Mouse (Mus musculus) limb, embryonic 15.5 days (tissue): ENCODE results near the gene Shc2. TPM values are rescaled to one million over a fixed set of nuclear protein-coding genes. Genes with fewer than 3 reads are reported as not detected.

Source experiments
- ATAC-seq: fragments of 200-750 bp; cut with Nextera tagmentation; 2 replicates; pipeline ENCODE4 v1.8.0; 2017; ENCODE audit warnings: low read depth, moderate TSS enrichment; ENCODE audit not compliant: insufficient number of reproducible peaks, low FRiP score, low TSS enrichment
- H3K27ac ChIP-seq: fragments of 300-500 bp; sonication (generic); 2 replicates; pipeline ENCODE4 v1.5.1; 2015; ENCODE audit warnings: moderate library complexity, mild to moderate bottlenecking, inconsistent platforms
- H3K27me3 ChIP-seq: fragments of 300-500 bp; sonication (generic); 2 replicates; pipeline ENCODE4 v1.6.1; 2015; ENCODE audit warnings: inconsistent platforms
- H3K36me3 ChIP-seq: fragments of 300-500 bp; sonication (generic); 2 replicates; pipeline ENCODE4 v1.6.1; 2015; ENCODE audit warnings: inconsistent platforms
- H3K4me1 ChIP-seq: fragments of 300-500 bp; sonication (generic); 2 replicates; pipeline ENCODE4 v1.6.1; 2015; ENCODE audit warnings: inconsistent platforms
- H3K4me2 ChIP-seq: fragments of 300-500 bp; sonication (generic); 2 replicates; pipeline ENCODE4 v1.6.1; 2015; ENCODE audit warnings: mild to moderate bottlenecking, inconsistent platforms
- H3K4me3 ChIP-seq: fragments of 300-500 bp; sonication (generic); 2 replicates; pipeline ENCODE4 v1.5.1; 2015; ENCODE audit warnings: mild to moderate bottlenecking, inconsistent platforms
- H3K9ac ChIP-seq: fragments of 300-500 bp; sonication (generic); 2 replicates; pipeline ENCODE4 v1.6.1; 2015; ENCODE audit warnings: inconsistent platforms
- H3K9me3 ChIP-seq: fragments of 300-500 bp; sonication (generic); 2 replicates; pipeline ENCODE4 v1.6.1; 2016; ENCODE audit warnings: inconsistent platforms
- WGBS: fragments of 180-500 bp; shearing (Covaris S2); methylation state at CpG from one replicate; pipeline ENCODE4 v1.1.7; 2015; 5-methylcytosine and 5-hydroxymethylcytosine counted together
- polyA plus RNA-seq: library from polyadenylated mRNA; unstranded; fragments of >200 nt; fragmentation: Nextera tagmentation; extraction: Ambion mirVana; gene quantifications from 2 replicates; pipeline ENCODE4 v1.2.1, GENCODE M21; 2015

Shc2 gene
- polyA plus RNA-seq, 1 experiment from 2014 or later, result 10.1 TPM

GRCm38 (mm10) chr10:79633006-79633777 is 4.5 kb downstream of the Shc2 start:
- Histone ChIP-seq H3K4me3 (no peak overlapping the region), H3K4me2 (no peak overlapping the region), H3K36me3 (no peaks in the 10 kb centered on the region), H3K9ac (no peak overlapping the region), H3K4me1 (peaks cover 16% of the 10 kb centered on the region), H3K9me3 (no peaks in the 10 kb centered on the region), H3K27me3 (peaks cover 14% of the 10 kb centered on the region), H3K27ac (no peak overlapping the region)
- WGBS, result 76% methylated on average over 17 of the region's 17 CpGs
- ATAC-seq, result no peak

- Histone ChIP-seq H3K9ac (no peak overlapping the region), H3K27me3 (0 out of 2 replicates have a peak, but pooled peaks cover 2% of the 10 kb centered on the region), H3K36me3 (no peaks in the 10 kb centered on the region), H3K4me2 (no peak overlapping the region), H3K27ac (no peak overlapping the region), H3K9me3 (no peaks in the 10 kb centered on the region), H3K4me1 (no peaks in the 10 kb centered on the region), H3K4me3 (no peak overlapping the region)
- WGBS, result 89% methylated on average over 4 of the region's 4 CpGs
- ATAC-seq, result no peak
Observed at GRCm38 (mm10) chr10:79631432-79631831, 6.3 kb downstream of the Shc2 start.

- Histone ChIP-seq H3K27me3 (no peaks in the 10 kb centered on the region), H3K9me3 (no peaks in the 10 kb centered on the region), H3K4me1 (no peaks in the 10 kb centered on the region), H3K9ac (no peak overlapping the region), H3K4me3 (no peak overlapping the region), H3K27ac (no peak overlapping the region), H3K4me2 (no peak overlapping the region), H3K36me3 (no peaks in the 10 kb centered on the region)
- 83% methylated on average over 5 of the region's 5 CpGs for WGBS
- ATAC-seq, result no peak
Observed at GRCm38 (mm10) chr10:79628377-79628776, 9.3 kb downstream of the Shc2 start.

- no peaks in the 10 kb centered on the region for H3K27me3 ChIP-seq
- no peaks in the 10 kb centered on the region for H3K9me3 ChIP-seq
- no peaks in the 10 kb centered on the region for H3K36me3 ChIP-seq
- no peak overlapping the region for H3K9ac ChIP-seq
- no peaks in the 10 kb centered on the region for H3K4me1 ChIP-seq
- no peak overlapping the region for H3K27ac ChIP-seq
- H3K4me2 ChIP-seq, result no peak overlapping the region
- WGBS, result 82% methylated on average over 10 of the region's 10 CpGs
- ATAC-seq, result no peak
- H3K4me3 ChIP-seq, result no peak overlapping the region
Observed at GRCm38 (mm10) chr10:79626156-79626555, 11.6 kb downstream of the Shc2 start.

- 81% methylated on average over 9 of the region's 9 CpGs for WGBS
- no peaks in the 10 kb centered on the region for H3K27me3 ChIP-seq
- H3K9me3 ChIP-seq, result no peaks in the 10 kb centered on the region
- no peak for ATAC-seq
- no peak overlapping the region for H3K9ac ChIP-seq
- H3K4me3 ChIP-seq, result no peak overlapping the region
- no peaks in the 10 kb centered on the region for H3K4me1 ChIP-seq
- no peak overlapping the region for H3K4me2 ChIP-seq
- no peak overlapping the region for H3K27ac ChIP-seq
- no peaks in the 10 kb centered on the region for H3K36me3 ChIP-seq
Observed at GRCm38 (mm10) chr10:79625398-79625797, 12.3 kb downstream of the Shc2 start.

- H3K9ac ChIP-seq, result no peak overlapping the region
- WGBS, result 79% methylated on average over 12 of the region's 12 CpGs
- ATAC-seq, result no peak
- no peak overlapping the region for H3K27ac ChIP-seq
- H3K27me3 ChIP-seq, result no peaks in the 10 kb centered on the region
- no peak overlapping the region for H3K4me2 ChIP-seq
- no peak overlapping the region for H3K4me3 ChIP-seq
- no peaks in the 10 kb centered on the region for H3K9me3 ChIP-seq
- H3K4me1 ChIP-seq, result no peaks in the 10 kb centered on the region
- H3K36me3 ChIP-seq, result no peaks in the 10 kb centered on the region
Observed at GRCm38 (mm10) chr10:79623950-79624349, 13.8 kb downstream of the Shc2 start.

GRCm38 (mm10) chr10:79616376-79616775 is 21.3 kb downstream of the Shc2 start:
- Histone ChIP-seq H3K4me2 (no peak overlapping the region), H3K27me3 (peaks cover 31% of the 10 kb centered on the region), H3K4me3 (no peak overlapping the region), H3K36me3 (no peaks in the 10 kb centered on the region), H3K4me1 (peaks cover 28% of the 10 kb centered on the region), H3K27ac (no peak overlapping the region), H3K9ac (no peak overlapping the region), H3K9me3 (no peaks in the 10 kb centered on the region)
- whole genome bisulfite sequencing, result 90% methylated on average over 5 of the region's 5 CpGs
- no peak for ATAC-seq

- H3K36me3 ChIP-seq, result no peaks in the 10 kb centered on the region
- no peak overlapping the region for H3K4me2 ChIP-seq
- peaks cover 36% of the 10 kb centered on the region for H3K27me3 ChIP-seq
- peaks cover 28% of the 10 kb centered on the region for H3K4me1 ChIP-seq
- no peak overlapping the region for H3K9ac ChIP-seq
- no peak overlapping the region for H3K27ac ChIP-seq
- ATAC-seq, result no peak
- WGBS, result 13% methylated on average over 8 of the region's 8 CpGs
- no peak overlapping the region for H3K4me3 ChIP-seq
- H3K9me3 ChIP-seq, result no peaks in the 10 kb centered on the region
Observed at GRCm38 (mm10) chr10:79615860-79616259, 21.9 kb downstream of the Shc2 start.

- no peaks in the 10 kb centered on the region for H3K36me3 ChIP-seq
- H3K4me1 ChIP-seq, result peaks cover 28% of the 10 kb centered on the region
- no peaks in the 10 kb centered on the region for H3K9me3 ChIP-seq
- no peak overlapping the region for H3K9ac ChIP-seq
- H3K4me2 ChIP-seq, result peak overlapping the region; percentile 95
- no peak overlapping the region for H3K27ac ChIP-seq
- H3K27me3 ChIP-seq, result peaks cover 50% of the 10 kb centered on the region
- peak overlapping the region; percentile 56 for H3K4me3 ChIP-seq
- 100% methylated on average over 1 of the region's 1 CpGs for WGBS
- ATAC-seq, result peak; percentile 11; the same call in 1 of the 2 replicates
Observed at GRCm38 (mm10) chr10:79614305-79614643, 23.4 kb downstream of the Shc2 start.

- Histone ChIP-seq H3K36me3 (no peaks in the 10 kb centered on the region), H3K9ac (peak within 1 kb of the TSS; percentile 31), H3K9me3 (no peaks in the 10 kb centered on the region), H3K4me1 (peaks cover 28% of the 10 kb centered on the region), H3K27ac (no peak within 1 kb of the TSS), H3K27me3 (peaks cover 53% of the 10 kb centered on the region), H3K4me2 (peak within 1 kb of the TSS; percentile 95), H3K4me3 (peak within 1 kb of the TSS; percentile 56)
- under 1% methylated on average over 60 of the region's 60 CpGs for WGBS
- ATAC-seq, result peak; percentile 56
Observed at GRCm38 (mm10) chr10:79613578-79614304, 24.0 kb downstream of the Shc2 start, which contains the start of gene C2cd4c. C2cd4c (minus strand) TSS chr10:79614025.

- Histone ChIP-seq H3K4me1 (peaks cover 28% of the 10 kb centered on the region), H3K36me3 (no peaks in the 10 kb centered on the region), H3K9me3 (no peaks in the 10 kb centered on the region), H3K27me3 (peaks cover 56% of the 10 kb centered on the region), H3K4me2 (peak overlapping the region; percentile 95), H3K27ac (no peak overlapping the region), H3K9ac (no peak overlapping the region), H3K4me3 (peak overlapping the region; percentile 56)
- WGBS, result 13% methylated on average over 51 of the region's 51 CpGs
- no peak for ATAC-seq
Observed at GRCm38 (mm10) chr10:79612192-79613135, 25.3 kb downstream of the Shc2 start.
